Mouse (Mus musculus) lung, postnatal 10 days (tissue): ENCODE measurements around the gene Neurod4.
A peak's percentile ranks its signal among the peaks of the same experiment; 100 is the strongest.
"Not testable (repeated sequence)": the region's sequence is repeated elsewhere in the genome, so short reads cannot be mapped to it uniquely, and the experiment has no call there.

Experiments
- DNase-seq: peaks from one replicate; pipeline ENCODE4 v3.0.0; 2021

Neurod4 gene

DNA sequence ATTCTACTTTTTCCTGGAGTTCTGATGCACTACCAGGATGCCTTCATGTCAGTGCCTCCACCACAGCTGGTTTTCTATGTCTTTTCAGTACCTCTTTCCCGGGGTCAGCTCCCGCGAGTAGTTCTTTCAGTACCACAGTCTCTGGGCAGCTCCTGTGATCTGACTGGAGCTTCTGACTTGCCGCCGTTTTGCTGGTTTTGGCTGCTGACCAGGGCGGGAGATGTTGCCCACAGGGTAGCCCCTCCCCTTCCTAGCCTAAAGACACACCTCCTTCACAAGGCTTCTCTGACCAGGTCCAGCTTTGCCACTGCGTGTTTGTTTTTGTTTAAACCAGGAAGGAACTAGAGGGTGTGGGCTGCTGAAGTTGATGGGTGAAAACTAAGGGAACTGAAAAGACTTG, at the start of gene Neurod4:
Gene Neurod4, minus strand, starts transcription at position 175 of the 400 bp plus-strand sequence.
- DNase-seq = peak; percentile 25

DNA sequence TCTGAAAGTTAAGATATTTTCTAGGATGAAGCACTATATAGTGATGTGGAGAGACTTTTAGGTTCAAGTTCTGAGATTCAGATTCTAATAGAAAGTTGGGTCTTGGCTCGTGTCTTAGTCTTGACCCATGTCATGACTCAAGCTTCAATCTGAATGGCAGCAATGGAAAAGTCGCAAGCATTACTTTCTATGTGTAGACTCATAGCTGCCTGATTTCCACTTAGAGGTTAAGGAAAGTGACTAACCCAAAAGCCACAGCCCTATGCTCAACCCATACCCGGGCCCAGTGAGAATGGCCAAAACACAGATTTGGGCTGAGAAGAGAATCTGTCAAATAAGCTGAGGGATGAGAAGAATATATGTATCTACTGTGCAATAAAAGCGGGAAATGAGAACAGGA, 44.2 kb upstream of the Neurod4 start:
- DNase-seq = no peak

- DNase-seq = peak; percentile 3
Measured at GRCm38 (mm10) chr10:130322637-130323036, 42.6 kb upstream of the Neurod4 start, which contains the start of gene Tespa1. TSS of gene Tespa1 (plus strand) at chr10:130322870.

DNA sequence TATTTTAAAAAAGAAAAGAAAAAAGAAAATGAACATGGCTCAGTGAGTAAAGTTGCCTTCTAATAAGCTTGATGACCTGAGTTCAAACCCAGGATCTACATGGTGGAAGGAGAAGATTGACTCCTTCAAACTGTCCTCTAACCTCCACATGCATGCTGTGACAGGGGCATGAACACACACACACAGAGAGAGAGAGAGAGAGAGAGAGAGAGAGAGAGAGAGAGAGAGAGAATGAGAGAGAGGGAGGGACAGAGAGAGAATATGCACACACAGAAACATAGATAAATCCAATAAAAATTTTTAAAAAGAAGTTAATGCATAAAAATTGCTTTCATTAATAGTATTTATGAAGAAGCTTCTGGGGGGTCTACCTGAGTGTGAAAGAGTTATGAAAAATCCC, 42.0 kb upstream of the Neurod4 start:
- DNase-seq = no peak

DNA sequence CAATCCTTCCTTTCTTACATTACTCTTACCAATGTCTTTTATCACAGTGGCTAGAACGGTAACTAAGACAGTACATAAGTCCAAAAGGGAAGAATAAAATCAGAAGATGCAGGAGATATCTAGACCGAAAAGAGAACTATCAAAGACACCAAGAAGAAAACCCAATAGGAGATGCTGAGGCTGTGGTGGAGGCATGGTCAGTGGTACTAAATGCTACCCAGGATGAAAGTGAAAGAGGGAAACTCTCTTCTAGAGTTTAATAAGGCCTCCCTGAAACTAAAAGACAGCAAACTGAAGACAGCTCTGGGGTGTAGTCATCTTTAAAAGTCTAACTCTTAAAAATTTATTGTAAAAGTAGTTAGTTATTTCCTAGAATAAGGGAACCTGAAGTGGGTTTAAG, 40.7 kb upstream of the Neurod4 start:
- DNase-seq = no peak

GRCm38 (mm10) chr10:130318720-130319119, 38.7 kb upstream of the Neurod4 start:
- no peak for DNase-seq

- DNase-seq = no peak
Measured at GRCm38 (mm10) chr10:130315846-130316245, 35.8 kb upstream of the Neurod4 start.

DNA sequence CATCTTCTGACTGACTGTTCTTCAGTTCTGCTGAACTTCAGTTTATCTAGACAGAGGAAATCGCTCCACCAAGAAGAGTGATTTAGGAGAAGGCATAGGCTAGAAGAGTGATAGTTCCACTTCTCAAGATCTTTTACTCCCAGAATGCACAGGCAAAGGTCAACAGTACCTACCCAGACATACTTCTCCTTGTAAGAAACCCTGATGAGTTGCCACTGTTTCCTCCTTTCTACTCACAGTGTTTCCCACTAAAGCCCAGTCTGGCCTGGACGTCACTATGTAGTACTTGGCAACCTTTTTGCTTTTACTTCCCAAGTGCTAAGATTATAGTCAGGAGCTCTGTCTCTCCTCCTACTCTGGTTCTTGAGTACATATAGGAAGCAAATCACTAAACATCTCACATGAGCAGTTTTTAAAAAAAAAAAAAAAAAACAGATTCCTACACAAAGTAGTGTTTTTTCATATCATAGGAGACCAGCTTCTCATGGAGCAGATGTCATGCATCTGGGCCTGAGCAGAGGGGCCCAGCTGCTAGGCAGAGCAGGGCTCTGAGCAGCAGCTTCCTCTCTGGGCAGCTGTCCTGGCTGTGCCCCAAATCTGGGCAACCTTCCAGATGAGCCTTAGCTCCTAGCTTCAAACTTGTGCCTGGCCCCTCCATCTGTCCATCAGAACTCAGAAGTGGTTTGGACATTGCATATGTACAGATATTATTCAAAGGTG, 34.2 kb upstream of the Neurod4 start:
- peak; percentile 65 for DNase-seq

GRCm38 (mm10) chr10:130313531-130313930, 33.5 kb upstream of the Neurod4 start:
- DNase-seq = peak; percentile 21

- DNase-seq = no peak
Measured at GRCm38 (mm10) chr10:130311534-130312227, 31.6 kb upstream of the Neurod4 start.

DNA sequence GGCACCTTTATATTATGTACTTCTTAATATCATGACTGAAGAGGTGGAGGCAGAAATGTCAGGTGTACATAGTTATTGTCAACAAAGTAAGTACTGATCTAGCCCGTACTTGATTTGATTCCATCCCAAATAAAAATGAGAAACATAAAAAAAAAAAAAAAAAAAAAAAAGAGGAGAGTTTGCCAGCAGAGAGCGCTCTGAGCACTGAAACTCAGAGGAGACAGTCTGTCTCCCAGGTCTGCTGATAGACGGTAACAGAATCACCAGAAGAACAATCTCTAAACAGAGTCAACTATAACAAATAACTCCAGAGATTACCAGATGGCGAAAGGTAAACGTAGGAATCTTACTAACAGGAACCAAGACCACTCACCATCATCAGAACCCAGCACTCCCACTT, 24.1 kb upstream of the Neurod4 start:
- DNase-seq = not testable (repeated sequence)

GRCm38 (mm10) chr10:130298748-130299147, 18.7 kb upstream of the Neurod4 start:
- not testable (repeated sequence) for DNase-seq

GRCm38 (mm10) chr10:130293741-130294408, 13.8 kb upstream of the Neurod4 start:
- no peak for DNase-seq

DNA sequence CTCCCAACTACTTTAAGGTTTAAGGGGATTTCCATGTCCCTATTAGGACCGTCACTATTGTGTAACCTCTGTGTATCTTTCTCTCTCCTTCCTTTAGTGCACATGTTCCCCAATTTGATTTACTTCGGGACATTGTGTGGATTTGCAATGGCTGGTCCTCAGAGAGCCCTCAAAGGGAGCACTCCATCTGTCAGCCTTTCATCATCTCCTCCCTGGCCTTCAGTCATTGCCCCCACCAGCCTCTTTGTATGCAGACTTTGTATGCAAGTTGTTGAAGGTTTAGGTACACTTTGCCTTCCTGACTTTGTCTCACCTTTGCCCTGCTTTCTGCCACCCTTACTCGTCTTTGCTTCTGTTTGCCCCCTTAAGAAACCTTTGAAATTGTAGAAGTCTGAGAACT, 8.0 kb upstream of the Neurod4 start:
- no peak for DNase-seq

GRCm38 (mm10) chr10:130287201-130287600, 7.2 kb upstream of the Neurod4 start:
- DNase-seq = no peak

GRCm38 (mm10) chr10:130281982-130282449, 2.0 kb upstream of the Neurod4 start:
- DNase-seq = no peak

GRCm38 (mm10) chr10:130276496-130276895, 3.5 kb downstream of the Neurod4 start:
- DNase-seq = no peak

DNA sequence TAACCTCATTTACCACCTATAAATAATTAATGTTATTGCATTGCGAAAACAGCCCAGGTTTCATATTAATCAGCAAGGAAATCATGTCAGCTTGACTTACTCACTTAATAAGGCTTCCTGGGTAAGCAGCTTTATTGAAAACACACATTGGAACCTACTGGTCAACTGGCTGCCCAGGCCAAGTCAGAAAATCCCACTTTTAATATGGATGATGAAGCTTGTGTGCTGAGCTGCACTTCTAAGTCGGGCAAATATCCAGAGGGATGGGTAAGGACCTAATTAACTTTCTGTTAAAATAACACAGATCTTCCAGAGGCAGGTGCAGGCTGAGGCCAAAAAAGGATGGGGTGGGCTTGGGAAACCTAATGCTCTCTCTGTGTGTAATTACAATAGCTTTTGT, 4.3 kb downstream of the Neurod4 start:
- no peak for DNase-seq

- no peak for DNase-seq
Measured at GRCm38 (mm10) chr10:130263203-130263602, 16.8 kb downstream of the Neurod4 start.

GRCm38 (mm10) chr10:130259483-130259882, 20.6 kb downstream of the Neurod4 start:
- no peak for DNase-seq

DNA sequence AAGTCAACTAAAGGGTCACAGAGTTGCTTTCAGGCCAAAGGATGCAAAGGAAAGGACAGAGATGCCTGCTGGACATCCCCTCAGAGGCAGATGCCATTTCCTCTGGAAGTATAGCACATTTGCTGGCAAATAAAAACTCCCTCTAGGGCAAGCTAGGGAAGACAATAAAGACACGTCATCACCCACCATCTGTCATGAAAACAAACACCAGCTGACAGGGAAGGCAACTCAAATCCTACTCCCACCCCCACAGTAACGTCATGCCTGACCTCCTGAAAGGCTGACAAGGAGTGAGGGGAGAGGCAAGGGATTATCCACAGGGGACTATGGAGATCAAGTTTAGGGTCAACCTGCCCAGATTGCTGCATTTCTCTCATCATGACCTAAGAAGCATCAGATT, 35.8 kb downstream of the Neurod4 start:
- DNase-seq = no peak

DNA sequence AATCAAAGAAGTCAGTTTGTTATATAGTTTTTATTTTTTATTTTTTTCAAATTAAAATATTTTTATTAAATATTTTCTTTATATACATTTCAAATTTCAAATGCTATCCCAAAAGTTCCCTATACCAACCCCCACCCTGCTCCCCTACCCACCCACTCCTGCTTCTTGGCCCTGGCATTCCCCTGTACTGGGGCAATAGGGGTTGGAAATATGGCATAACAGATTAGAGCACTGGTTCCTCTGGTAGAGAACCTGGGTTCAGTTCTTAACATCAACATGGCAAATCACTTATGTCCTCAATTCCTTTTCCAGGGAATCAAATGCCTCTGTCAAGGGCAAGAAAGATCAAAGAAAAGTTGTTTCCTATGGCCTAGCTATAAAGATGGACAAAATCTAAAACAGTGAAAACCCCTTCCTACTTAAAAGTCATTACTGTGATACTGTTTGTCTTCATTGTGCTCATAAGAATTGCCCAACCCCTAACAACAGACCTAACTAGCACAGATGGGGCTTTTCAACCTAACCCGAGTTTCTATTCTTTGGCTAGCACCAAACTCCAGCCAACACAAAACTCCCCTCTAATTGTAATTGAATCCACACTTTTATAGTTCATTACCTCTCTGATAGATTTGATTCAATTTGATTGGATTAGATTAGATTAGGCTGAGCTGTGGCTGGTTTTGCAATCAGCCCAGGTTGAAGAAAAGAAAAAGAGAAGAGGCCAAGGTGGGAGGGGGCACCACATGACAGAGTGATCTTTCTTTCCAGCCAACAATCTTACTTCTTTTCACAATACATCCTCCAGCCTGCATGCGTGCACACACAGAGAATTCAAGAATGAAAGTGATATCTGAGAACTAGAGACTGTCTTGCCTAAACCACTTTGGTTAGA, 41.5 kb downstream of the Neurod4 start:
- DNase-seq = no peak

GRCm38 (mm10) chr10:130234576-130234975, 45.5 kb downstream of the Neurod4 start:
- no peak for DNase-seq
